Mouse (Mus musculus) CH12.LX (cell line): ENCODE measurements around the gene Ccdc69. TPM values are rescaled to one million over a fixed set of nuclear protein-coding genes. Genes with fewer than 3 reads are reported as not detected.

Source experiments
- DNase-seq: peaks from one replicate; pipeline ENCODE4 v3.0.0-alpha.2; 2013; ENCODE audit errors: extremely low read depth
- H3K27ac ChIP-seq: 2 replicates; pipeline ENCODE4 v1.5.1; 2012; ENCODE audit warnings: low read depth, mild to moderate bottlenecking, control low read depth, moderate library complexity; ENCODE audit not compliant: insufficient read depth
- H3K27me3 ChIP-seq: replicated peaks from 2 replicates; pipeline ENCODE3; 2012; ENCODE audit warnings: inconsistent platforms
- H3K36me3 ChIP-seq, 2 experiments: replicated peaks in 1 of 2; 2 replicates each; pipeline versions ENCODE3 to v1.6.1; 2012; ENCODE audit warnings: inconsistent platforms in 1 of 2, low read length in 1 of 2, mild to moderate bottlenecking in 1 of 2, mixed read lengths in 1 of 2, moderate library complexity in 1 of 2; ENCODE audit not compliant: control insufficient read depth in 1 of 2, insufficient read depth in 1 of 2
- H3K4me1 ChIP-seq, 2 experiments: 2 replicates each; pipeline ENCODE4 v1.6.1; 2012; ENCODE audit warnings: inconsistent platforms in 1 of 2, moderate library complexity in 1 of 2; ENCODE audit not compliant: insufficient read depth in 2 of 2, control insufficient read depth in 1 of 2
- H3K4me2 ChIP-seq: 2 replicates; pipeline ENCODE4 v1.6.1; 2012; ENCODE audit warnings: low read depth, mild to moderate bottlenecking, control low read depth; ENCODE audit not compliant: poor library complexity, insufficient read depth, severe bottlenecking
- H3K4me3 ChIP-seq, 3 experiments: fragments of 150-350 bp in 1 of 3; sonication (generic) in 1 of 3; replicated peaks in 1 of 3; 2 replicates each; pipeline versions ENCODE3 to v1.5.1; 2011 to 2012; ENCODE audit warnings: low read depth in 2 of 3, low read length in 2 of 3, mild to moderate bottlenecking in 2 of 3, moderate library complexity in 2 of 3, control low read depth in 1 of 3, improper control_type of control experiment in 1 of 3, inconsistent platforms in 1 of 3, mixed read lengths in 1 of 3; ENCODE audit not compliant: poor library complexity in 1 of 3
- H3K79me2 ChIP-seq: replicated peaks from 2 replicates; pipeline ENCODE4 v1.6.1; 2012; ENCODE audit warnings: mild to moderate bottlenecking, moderate library complexity; ENCODE audit not compliant: control insufficient read depth, poor library complexity, insufficient read depth, severe bottlenecking; ENCODE audit errors: extremely low read depth
- H3K9ac ChIP-seq: 2 replicates; pipeline ENCODE4 v1.6.1; 2012; ENCODE audit warnings: low read depth, mild to moderate bottlenecking, control low read depth, moderate library complexity; ENCODE audit not compliant: insufficient read depth
- H3K9me3 ChIP-seq: replicated peaks from 2 replicates; pipeline ENCODE3; 2012; ENCODE audit warnings: low read length, inconsistent platforms, mixed read lengths
- BHLHE40 ChIP-seq: IDR thresholded peaks from 2 replicates; pipeline ENCODE4 v1.6.1; 2011; ENCODE audit warnings: mild to moderate bottlenecking, low read depth, low read length, improper control_type of control experiment
- CHD1 ChIP-seq: IDR thresholded peaks from 2 replicates; pipeline ENCODE4 v1.6.1; 2012; ENCODE audit warnings: low read depth, low read length, improper control_type of control experiment, inconsistent platforms
- CHD2 ChIP-seq: IDR thresholded peaks from 2 replicates; pipeline ENCODE4 v1.6.1; 2011; ENCODE audit warnings: low read length, improper control_type of control experiment
- CTCF ChIP-seq, 2 experiments: IDR thresholded peaks in 1 of 2; conservative IDR thresholded peaks in 1 of 2; 2 replicates each; pipeline ENCODE4 v1.5.1; 2011 to 2012; ENCODE audit warnings: low read depth in 2 of 2, low read length in 2 of 2, improper control_type of control experiment in 1 of 2, inconsistent platforms in 1 of 2, mild to moderate bottlenecking in 1 of 2, moderate library complexity in 1 of 2
- ELF1 ChIP-seq: IDR thresholded peaks from 2 replicates; pipeline ENCODE4 v1.6.1; 2014; ENCODE audit warnings: low read depth, mild to moderate bottlenecking, inconsistent platforms, low read length, improper control_type of control experiment
- EP300 ChIP-seq: IDR thresholded peaks from 2 replicates; pipeline ENCODE4 v1.6.1; 2011; ENCODE audit warnings: low read length, improper control_type of control experiment
- ETS1 ChIP-seq: conservative IDR thresholded peaks from 2 replicates; pipeline ENCODE4 v1.6.1; 2012; ENCODE audit warnings: low read depth, mild to moderate bottlenecking, inconsistent platforms, low read length, improper control_type of control experiment, moderate library complexity
- IRF4 ChIP-seq: IDR thresholded peaks from 2 replicates; pipeline ENCODE4 v1.6.1; 2014; ENCODE audit warnings: low read depth, mild to moderate bottlenecking, inconsistent platforms, low read length, improper control_type of control experiment
- JUND ChIP-seq: conservative IDR thresholded peaks from 2 replicates; pipeline ENCODE4 v1.6.1; 2011; ENCODE audit warnings: low read depth, low read length, improper control_type of control experiment
- KAT2A ChIP-seq: IDR thresholded peaks from 2 replicates; pipeline ENCODE4 v1.6.1; 2012; ENCODE audit warnings: low read length, improper control_type of control experiment, inconsistent platforms; ENCODE audit not compliant: insufficient replicate concordance
- MAZ ChIP-seq: IDR thresholded peaks from 2 replicates; pipeline ENCODE4 v1.6.1; 2012; ENCODE audit warnings: low read depth, mild to moderate bottlenecking, inconsistent platforms, low read length, improper control_type of control experiment, moderate library complexity
- MEF2A ChIP-seq: IDR thresholded peaks from 2 replicates; pipeline ENCODE4 v1.6.1; 2014; ENCODE audit warnings: low read depth, mild to moderate bottlenecking, inconsistent platforms, low read length, improper control_type of control experiment, borderline replicate concordance
- MYC ChIP-seq: IDR thresholded peaks from 2 replicates; pipeline ENCODE4 v1.6.1; 2011; ENCODE audit warnings: low read depth, mild to moderate bottlenecking, improper control_type of control experiment, low read length
- NRF1 ChIP-seq: IDR thresholded peaks from 2 replicates; pipeline ENCODE4 v1.6.1; 2014; ENCODE audit warnings: low read depth, mild to moderate bottlenecking, inconsistent platforms, low read length, improper control_type of control experiment, moderate library complexity
- PAX5 ChIP-seq: IDR thresholded peaks from 2 replicates; pipeline ENCODE4 v1.6.1; 2012; ENCODE audit warnings: low read length, inconsistent platforms, mixed read lengths
- POLR2AphosphoS2 ChIP-seq: IDR thresholded peaks from 2 replicates; pipeline ENCODE4 v1.6.1; 2011; ENCODE audit warnings: low read depth, low read length, improper control_type of control experiment
- RCOR1 ChIP-seq: conservative IDR thresholded peaks from 2 replicates; pipeline ENCODE4 v1.6.1; 2012; ENCODE audit warnings: low read depth, mild to moderate bottlenecking, inconsistent platforms, low read length, improper control_type of control experiment
- SIN3A ChIP-seq: IDR thresholded peaks from 2 replicates; pipeline ENCODE4 v1.6.1; 2012; ENCODE audit warnings: low read length, improper control_type of control experiment, inconsistent platforms
- SMC3 ChIP-seq: IDR thresholded peaks from 2 replicates; pipeline ENCODE4 v1.6.1; 2011; ENCODE audit warnings: low read depth, low read length, improper control_type of control experiment
- TCF12 ChIP-seq: IDR thresholded peaks from 2 replicates; pipeline ENCODE4 v1.6.1; 2014; ENCODE audit warnings: low read depth, mild to moderate bottlenecking, inconsistent platforms, low read length, improper control_type of control experiment
- UBTF ChIP-seq: IDR thresholded peaks from 2 replicates; pipeline ENCODE4 v1.6.1; 2012; ENCODE audit warnings: low read depth, mild to moderate bottlenecking, inconsistent platforms, low read length, improper control_type of control experiment, moderate library complexity
- USF1 ChIP-seq: IDR thresholded peaks from 2 replicates; pipeline ENCODE4 v1.6.1; 2014; ENCODE audit warnings: low read depth, mild to moderate bottlenecking, inconsistent platforms, low read length, improper control_type of control experiment
- USF2 ChIP-seq: conservative IDR thresholded peaks from 2 replicates; pipeline ENCODE4 v1.6.1; 2011; ENCODE audit warnings: low read depth, low read length, improper control_type of control experiment
- ZC3H11A ChIP-seq: IDR thresholded peaks from 2 replicates; pipeline ENCODE4 v1.6.1; 2012; ENCODE audit warnings: low read depth, mild to moderate bottlenecking, inconsistent platforms, low read length, improper control_type of control experiment
- ZKSCAN1 ChIP-seq: IDR thresholded peaks from 2 replicates; pipeline ENCODE4 v1.6.1; 2012; ENCODE audit warnings: low read depth, inconsistent platforms, low read length, improper control_type of control experiment, borderline replicate concordance
- ZNF384 ChIP-seq: IDR thresholded peaks from 2 replicates; pipeline ENCODE4 v1.6.1; 2012; ENCODE audit warnings: low read depth, low read length, improper control_type of control experiment, inconsistent platforms
- dilution Hi-C: fragments of 300-500 bp; cut with MboI; formaldehyde crosslinking; loops from 2 replicates; pipeline ENCODE4 v1.14.3; 2020; ENCODE audit warnings: low sequenced_read_pairs; ENCODE audit not compliant: extremely low pct_unique_long_range_greater_than_20kb, extremely low pct_ligation_motif_present
- in situ Hi-C: fragments of 300-500 bp; cut with MboI; formaldehyde crosslinking; loops from 3 replicates; pipeline ENCODE4 v1.14.3; 2019; ENCODE audit warnings: low sequenced_read_pairs, low pct_ligation_motif_present, low pct_unique_long_range_greater_than_20kb, mixed read lengths
- polyA plus RNA-seq: library from polyadenylated mRNA; unstranded; fragments of >175 nt; gene quantifications from 2 replicates; pipeline ENCODE4 v1.2.1, GENCODE M21; 2012; ENCODE audit warnings: low read depth; ENCODE audit not compliant: insufficient read length
- total RNA-seq, 2 experiments: library from RNA; depleted of rRNA; stranded (reverse); fragments of 300-350 nt in 1 of 2; fragments of >200 nt in 1 of 2; gene quantifications; 2 replicates each; pipeline ENCODE4 v1.2.3; 2012 to 2014

Gene Ccdc69
- total and polyA plus RNA-seq, 3 experiments = 0.27 to 4.3 (median 0.61) TPM

DNA sequence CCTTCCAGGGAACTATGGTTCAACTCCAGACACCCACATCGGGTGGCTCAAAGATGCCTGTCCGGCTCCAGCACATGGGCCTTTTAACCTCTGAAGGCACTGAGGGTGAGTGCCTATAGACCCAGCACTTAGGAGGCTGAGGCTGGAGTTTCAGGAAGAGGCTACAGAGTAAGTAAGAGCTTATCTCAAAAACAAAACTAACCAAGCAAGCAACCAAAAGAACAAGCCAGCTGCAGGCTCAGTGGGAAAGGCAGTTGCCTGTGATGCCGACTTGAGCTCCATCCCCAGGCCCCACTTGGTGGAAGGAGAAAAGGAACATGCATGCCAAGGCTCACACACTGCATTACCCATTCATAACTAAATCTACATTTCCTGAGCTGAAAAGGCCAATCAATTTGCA, 571 bp upstream of the Ccdc69 start:
- H3K4me3 ChIP-seq = peak overlapping the region in 1 of 3 experiments; percentile 46
- peaks cover 4% of the 10 kb centered on the region for H3K9me3 ChIP-seq
- dilution Hi-C loops = no loop called here
- in situ Hi-C loops = no loop called here
- H3K79me2 ChIP-seq = no peaks in the 10 kb centered on the region
- peaks cover 9 to 19% of the 10 kb centered on the region in 2 experiments; a peak in 3 of 4 replicates for H3K4me1 ChIP-seq
- H3K27ac ChIP-seq = no peak overlapping the region
- H3K4me2 ChIP-seq = peak overlapping the region; percentile 59; the same call in 1 of the 2 replicates
- TF ChIP-seq JUND (no peak), ZNF384 (no peak)
- H3K9ac ChIP-seq = peak overlapping the region; percentile 17; the same call in 1 of the 2 replicates
- no peak for DNase-seq
- H3K36me3 ChIP-seq = no peaks in the 10 kb centered on the region
- no peaks in the 10 kb centered on the region for H3K27me3 ChIP-seq

GRCm38 (mm10) chr11:55076234-55076633, 1.7 kb downstream of the Ccdc69 start:
- Histone ChIP-seq H3K36me3 (no peaks in the 10 kb centered on the region), H3K9me3 (peaks cover 4% of the 10 kb centered on the region), H3K27me3 (no peaks in the 10 kb centered on the region), H3K27ac (no peak overlapping the region), H3K4me2 (0 out of 2 replicates have a peak overlapping the region, but pooled peaks have one; percentile 59), H3K9ac (no peak overlapping the region), H3K4me3 (no peak overlapping the region), H3K79me2 (no peaks in the 10 kb centered on the region), H3K4me1 (peaks cover 14 to 34% of the 10 kb centered on the region in 2 experiments)
- dilution Hi-C loops (no loop called here), in situ Hi-C loops (no loop called here)
- peak; percentile 53 for DNase-seq
- TF ChIP-seq MYC (no peak), ELF1 (0 out of 2 replicates have a peak, but pooled peaks have one; percentile 17), CHD1 (no peak), BHLHE40 (peak; percentile 58), SIN3A (no peak), UBTF (no peak), EP300 (peak; percentile 80), ZKSCAN1 (no peak), MEF2A (peak; percentile 39; the same call in 1 of the 2 replicates), POLR2AphosphoS2 (no peak), CHD2 (0 out of 2 replicates have a peak, but pooled peaks have one; percentile 13), PAX5 (no peak), SMC3 (no peak), USF1 (no peak), ZC3H11A (no peak), NRF1 (no peak), USF2 (no peak), TCF12 (0 out of 2 replicates have a peak, but pooled peaks have one; percentile 1), KAT2A (0 out of 2 replicates have a peak, but pooled peaks have one; percentile 29), CTCF (conservative IDR thresholded peaks at IDR 0.05 in 1 of 2, IDR thresholded peaks at IDR 0.05 in 1 of 2; ENCODE audit: low read depth in 2 of 2, low read length in 2 of 2) (no peak), ETS1 (no peak), MAZ (no peak), IRF4 (peak; percentile 64), RCOR1 (0 out of 2 replicates have a peak, but pooled peaks have one; percentile 35)
